Mouse (Mus musculus) adrenal gland, adult 18-20 months (tissue): ENCODE data around the gene Ifit1bl1. TPM values are rescaled to one million over a fixed set of nuclear protein-coding genes. Genes with fewer than 3 reads are reported as not detected.

Experiments used
- DNase-seq, 2 experiments: peaks; one replicate each; pipeline ENCODE4 v3.0.0; 2021 to 2022; ENCODE audit warnings: low spot score in 2 of 2
- total RNA-seq, 2 experiments: library from RNA; stranded (reverse); gene quantifications; 1 replicate in 1 of 2; 2 replicates in 1 of 2; pipeline ENCODE4 v1.2.3; 2021

The Ifit1bl1 gene
- total RNA-seq, 2 experiments from 2014 or later: 0.40 to 0.48 TPM

GRCm38 (mm10) chr19:34547976-34548375 lies 53.8 kb downstream of the Ifit1bl1 start:
- peak; percentile 81 to 89 for DNase-seq

DNA sequence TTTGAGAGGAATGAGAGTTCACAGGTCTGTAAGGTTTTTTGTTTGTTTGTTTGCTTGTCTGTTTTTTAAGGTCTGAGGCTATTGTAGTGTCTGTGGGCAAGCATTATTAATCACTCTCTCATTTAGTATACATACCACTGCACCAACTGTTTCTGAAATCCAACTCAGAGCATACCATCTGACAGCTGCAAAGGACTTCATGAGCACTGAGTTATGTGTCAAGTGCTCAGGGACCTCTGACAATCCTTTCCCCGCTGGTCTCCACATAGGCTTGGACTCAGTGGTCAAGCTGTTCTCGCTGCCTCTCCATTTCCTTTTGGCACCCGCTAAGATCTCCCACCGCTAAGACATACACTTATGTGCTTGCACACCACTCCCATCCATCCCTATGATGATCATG lies 55.5 kb downstream of the Ifit1bl1 start:
- DNase-seq: no peak

Other genes starting within 250 kb of the Ifit1bl1 start
- gene Ch25h, start 126.8 kb downstream of the Ifit1bl1 start, total RNA-seq: 1 to 10 TPM in 1 of 2 experiments, under 1 TPM in 1; 0.60 to 1.7 TPM
- 100 to 1,000 TPM; 101 to 207 TPM for gene Lipa, start 74.5 kb downstream of the Ifit1bl1 start, total RNA-seq
- 1 to 10 TPM; 2.8 to 4.3 TPM for gene Ifit2, start 51.3 kb downstream of the Ifit1bl1 start, total RNA-seq
- 1 to 10 TPM; 5.4 to 6.3 TPM for gene Ifit3, start 18.4 kb downstream of the Ifit1bl1 start, total RNA-seq
- gene Ifit3b, start 6.0 kb upstream of the Ifit1bl1 start, total RNA-seq: 1 to 10 TPM; 1.9 to 2.5 TPM
- under 1 TPM; 0.10 to 0.13 TPM for gene Ifit1bl2, start 38.8 kb upstream of the Ifit1bl1 start, total RNA-seq
- gene Ifit1, start 38.9 kb upstream of the Ifit1bl1 start, total RNA-seq: 1 to 10 TPM; 5.1 to 6.7 TPM
- gene Slc16a12, start 145.3 kb upstream of the Ifit1bl1 start, total RNA-seq: under 1 TPM; 0.33 to 0.54 TPM